Mouse (Mus musculus) G1E (cell line): ENCODE data around the gene Dusp10.

ENCODE experiments used
- CTCF ChIP-seq: IDR thresholded peaks from 2 replicates; pipeline ENCODE4 v1.5.1; 2012; ENCODE audit warnings: low read depth, low read length, inconsistent platforms, mixed read lengths
- GATA1 ChIP-seq: IDR thresholded peaks from 2 replicates; pipeline ENCODE4 v1.6.1; 2012; ENCODE audit warnings: borderline replicate concordance, low read length, inconsistent platforms, mixed read lengths
- POLR2AphosphoS5 ChIP-seq: IDR thresholded peaks from 2 replicates; pipeline ENCODE4 v1.6.1; 2012; ENCODE audit warnings: low read depth, low read length, inconsistent platforms; ENCODE audit not compliant: insufficient replicate concordance
- TAL1 ChIP-seq: conservative IDR thresholded peaks from 2 replicates; pipeline ENCODE4 v1.6.1; 2012; ENCODE audit warnings: low read depth, low read length, inconsistent platforms, mixed read lengths

DNA sequence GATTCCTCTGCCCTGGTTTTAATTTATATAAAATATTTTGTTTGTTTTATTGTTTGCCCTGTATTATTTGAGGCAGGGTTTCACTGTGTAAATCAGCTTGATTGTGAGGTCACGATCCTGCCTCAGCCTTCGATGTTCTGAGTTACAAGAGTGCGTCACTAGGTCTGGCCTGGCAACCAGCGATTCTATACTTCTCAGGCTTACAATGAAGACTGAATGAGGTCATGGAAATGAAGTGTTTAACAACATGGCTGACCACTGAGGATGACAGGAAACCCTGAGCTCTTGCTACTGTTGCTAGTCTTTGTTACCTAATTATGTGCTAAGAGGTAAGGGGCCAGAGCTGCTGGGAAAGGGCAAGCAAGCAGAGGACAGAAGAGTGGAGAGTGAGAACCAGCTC is at the start of gene Dusp10:
- TF ChIP-seq CTCF, result no peak
- TF ChIP-seq POLR2AphosphoS5, result no peak
- no peak for TF ChIP-seq GATA1
- no peak for TF ChIP-seq TAL1
